Mouse (Mus musculus) lung, postnatal 10 days (tissue): ENCODE data around the gene Acap2.

Experiments
- DNase-seq: peaks from one replicate; pipeline ENCODE4 v3.0.0; 2021

The Acap2 gene

GRCm38 (mm10) chr16:31200790-31201567 lies at the start of gene Acap2:
Acap2 (minus strand) TSS chr16:31201245.
- peak; percentile 98 for DNase-seq

GRCm38 (mm10) chr16:31249401-31249800 lies 48.4 kb upstream of the Acap2 start:
- no peak for DNase-seq

- DNase-seq, result no peak
These were observed 47.7 kb upstream of the Acap2 start for GRCm38 (mm10) chr16:31248717-31249116.

- DNase-seq, result no peak
These were observed 46.4 kb upstream of the Acap2 start for GRCm38 (mm10) chr16:31247442-31247841.

- no peak for DNase-seq
These were observed 43.0 kb upstream of the Acap2 start for GRCm38 (mm10) chr16:31244053-31244452.

GRCm38 (mm10) chr16:31241433-31241832 lies 40.4 kb upstream of the Acap2 start:
- no peak for DNase-seq

- DNase-seq, result no peak
These were observed 39.5 kb upstream of the Acap2 start for GRCm38 (mm10) chr16:31240569-31240968.

GRCm38 (mm10) chr16:31238281-31238680 lies 37.2 kb upstream of the Acap2 start:
- DNase-seq, result no peak

- no peak for DNase-seq
These were observed 34.6 kb upstream of the Acap2 start for GRCm38 (mm10) chr16:31235457-31236310.

GRCm38 (mm10) chr16:31234808-31235456 lies 33.9 kb upstream of the Acap2 start:
- DNase-seq, result no peak

GRCm38 (mm10) chr16:31234356-31234755 lies 33.3 kb upstream of the Acap2 start:
- no peak for DNase-seq

GRCm38 (mm10) chr16:31233541-31234339 lies 32.7 kb upstream of the Acap2 start:
- DNase-seq, result peak; percentile 82

- DNase-seq, result no peak
These were observed 32.1 kb upstream of the Acap2 start for GRCm38 (mm10) chr16:31233167-31233498.

GRCm38 (mm10) chr16:31232491-31233166 lies 31.6 kb upstream of the Acap2 start:
- DNase-seq, result no peak

GRCm38 (mm10) chr16:31231591-31231990 lies 30.5 kb upstream of the Acap2 start:
- no peak for DNase-seq

GRCm38 (mm10) chr16:31227746-31228145 lies 26.7 kb upstream of the Acap2 start:
- no peak for DNase-seq

GRCm38 (mm10) chr16:31215271-31215670 lies 14.2 kb upstream of the Acap2 start:
- DNase-seq, result no peak

GRCm38 (mm10) chr16:31213463-31213862 lies 12.4 kb upstream of the Acap2 start:
- no peak for DNase-seq

GRCm38 (mm10) chr16:31211503-31211902 lies 10.5 kb upstream of the Acap2 start:
- peak; percentile 57 for DNase-seq

- no peak for DNase-seq
These were observed 9.4 kb upstream of the Acap2 start for GRCm38 (mm10) chr16:31210453-31210852.

GRCm38 (mm10) chr16:31209911-31210310 lies 8.9 kb upstream of the Acap2 start:
- peak; percentile 73 for DNase-seq

- DNase-seq, result no peak
These were observed 4.7 kb upstream of the Acap2 start for GRCm38 (mm10) chr16:31205726-31206125.
